Mouse (Mus musculus) stomach, postnatal 0 days (tissue): ENCODE results near the gene Arfgap2. TPM values are rescaled to one million over a fixed set of nuclear protein-coding genes. Genes with fewer than 3 reads are reported as not detected.
A peak's percentile ranks its signal among the peaks of the same experiment; 100 is the strongest.

Experiments
- ATAC-seq: fragments of 200-750 bp; cut with Nextera tagmentation; 2 replicates; pipeline ENCODE4 v1.8.0; 2017; ENCODE audit not compliant: low FRiP score, low TSS enrichment
- DNase-seq: peaks from one replicate; pipeline ENCODE4 v3.0.0-alpha.2; 2016; ENCODE audit warnings: low spot score
- H3K27ac ChIP-seq: fragments of 300-500 bp; sonication (generic); replicated peaks from 2 replicates; pipeline ENCODE4 v1.5.1; 2014; ENCODE audit warnings: mild to moderate bottlenecking, control low read depth
- H3K27me3 ChIP-seq: fragments of 300-500 bp; sonication (generic); 2 replicates; pipeline ENCODE4 v1.6.1; 2014; ENCODE audit warnings: low read length; ENCODE audit not compliant: control insufficient read depth, insufficient read depth
- H3K36me3 ChIP-seq: fragments of 300-500 bp; sonication (generic); 2 replicates; pipeline ENCODE4 v1.6.1; 2014; ENCODE audit warnings: low read length, mixed read lengths; ENCODE audit not compliant: control insufficient read depth, insufficient read depth
- H3K4me1 ChIP-seq: fragments of 300-500 bp; sonication (generic); replicated peaks from 2 replicates; pipeline ENCODE4 v1.6.1; 2014; ENCODE audit warnings: antibody characterized with exemption; ENCODE audit not compliant: control insufficient read depth, insufficient read depth
- H3K4me2 ChIP-seq: fragments of 300-500 bp; sonication (generic); replicated peaks from 2 replicates; pipeline ENCODE4 v1.6.1; 2014; ENCODE audit warnings: low read depth, mild to moderate bottlenecking, control low read depth, moderate library complexity
- H3K4me3 ChIP-seq: fragments of 300-500 bp; sonication (generic); 2 replicates; pipeline ENCODE4 v1.5.1; 2014; ENCODE audit warnings: low read depth, low read length, control low read depth
- H3K9ac ChIP-seq: fragments of 300-500 bp; sonication (generic); 2 replicates; pipeline ENCODE4 v1.6.1; 2014; ENCODE audit warnings: mild to moderate bottlenecking, low read length, control low read depth, mixed read lengths
- H3K9me3 ChIP-seq: fragments of 300-500 bp; sonication (generic); 2 replicates; pipeline ENCODE4 v1.6.1; 2016; ENCODE audit warnings: low read length; ENCODE audit not compliant: control insufficient read depth
- CTCF ChIP-seq: IDR thresholded peaks from 2 replicates; pipeline ENCODE4 v1.5.1; 2016; ENCODE audit warnings: antibody characterized with exemption, low read depth, mild to moderate bottlenecking, moderate library complexity
- EP300 ChIP-seq: optimal IDR thresholded peaks from 2 replicates; pipeline ENCODE3; 2016; ENCODE audit warnings: antibody characterized with exemption
- WGBS: fragments of 180-500 bp; shearing (Covaris S2); extraction: QIAGEN DNeasy Blood & Tissue Kit; methylation state at CpG from one replicate; pipeline ENCODE4 v1.1.7; 2014; 5-methylcytosine and 5-hydroxymethylcytosine counted together
- polyA plus RNA-seq: library from polyadenylated mRNA; unstranded; fragments of >200 nt; fragmentation: Nextera tagmentation; extraction: Ambion mirVana; gene quantifications from 2 replicates; pipeline ENCODE4 v1.2.1, GENCODE M21; 2015

The Arfgap2 gene
- polyA plus RNA-seq, 1 experiment from 2014 or later = 46.7 TPM

- ATAC-seq = no peak
- 0 out of 2 replicates have a peak, but pooled peaks cover 2% of the 10 kb centered on the region for H3K4me1 ChIP-seq
- H3K4me3 ChIP-seq = peak overlapping the region; percentile 78
- no peaks in the 10 kb centered on the region for H3K27me3 ChIP-seq
- H3K9me3 ChIP-seq = no peaks in the 10 kb centered on the region
- TF ChIP-seq CTCF (no peak), EP300 (no peak)
- 84% methylated on average over 17 of the region's 17 CpGs for WGBS
- H3K27ac ChIP-seq = peak overlapping the region; percentile 85
- H3K36me3 ChIP-seq = peaks cover 30% of the 10 kb centered on the region
- H3K9ac ChIP-seq = peak overlapping the region; percentile 96
- peak overlapping the region; percentile 50 for H3K4me2 ChIP-seq
- no peak for DNase-seq
Measured at GRCm38 (mm10) chr2:91263692-91264660, 798 bp upstream of the Arfgap2 start.

- 94% methylated on average over 3 of the region's 3 CpGs for WGBS
- DNase-seq (no peak), ATAC-seq (no peak)
- H3K9me3 ChIP-seq = no peaks in the 10 kb centered on the region
- H3K4me1 ChIP-seq = 0 out of 2 replicates have a peak, but pooled peaks cover 2% of the 10 kb centered on the region
- no peak overlapping the region for H3K27ac ChIP-seq
- H3K36me3 ChIP-seq = peaks cover 23% of the 10 kb centered on the region
- TF ChIP-seq EP300 = no peak
- no peak for TF ChIP-seq CTCF
- no peak overlapping the region for H3K4me2 ChIP-seq
- H3K27me3 ChIP-seq = no peaks in the 10 kb centered on the region
- no peak overlapping the region for H3K9ac ChIP-seq
- no peak overlapping the region for H3K4me3 ChIP-seq
Measured at GRCm38 (mm10) chr2:91268042-91268441, 3.3 kb downstream of the Arfgap2 start.

- 56% methylated on average over 2 of the region's 2 CpGs for WGBS
- DNase-seq = peak; percentile 55
- Histone ChIP-seq H3K4me2 (no peak overlapping the region; the same call in 1 of the 2 replicates), H3K4me1 (0 out of 2 replicates have a peak, but pooled peaks cover 2% of the 10 kb centered on the region), H3K36me3 (peaks cover 28% of the 10 kb centered on the region), H3K9me3 (no peaks in the 10 kb centered on the region), H3K27ac (0 out of 2 replicates have a peak overlapping the region, but pooled peaks have one; percentile 40), H3K4me3 (no peak overlapping the region), H3K27me3 (no peaks in the 10 kb centered on the region), H3K9ac (no peak overlapping the region)
- TF ChIP-seq EP300 (no peak), CTCF (no peak)
- no peak for ATAC-seq
Measured at GRCm38 (mm10) chr2:91268706-91269105, 3.9 kb downstream of the Arfgap2 start.

- Histone ChIP-seq H3K9me3 (no peaks in the 10 kb centered on the region), H3K27me3 (no peaks in the 10 kb centered on the region), H3K4me2 (no peak overlapping the region), H3K36me3 (peaks cover 38% of the 10 kb centered on the region), H3K4me3 (no peak overlapping the region), H3K9ac (no peak overlapping the region), H3K4me1 (0 out of 2 replicates have a peak, but pooled peaks cover 2% of the 10 kb centered on the region), H3K27ac (no peak overlapping the region)
- TF ChIP-seq EP300 (no peak), CTCF (no peak)
- ATAC-seq (no peak), DNase-seq (no peak)
- 90% methylated on average over 8 of the region's 8 CpGs for WGBS
Measured at GRCm38 (mm10) chr2:91269687-91270133, 4.9 kb downstream of the Arfgap2 start.

- peak; percentile 72 for DNase-seq
- Histone ChIP-seq H3K4me1 (no peaks in the 10 kb centered on the region), H3K27ac (peak overlapping the region; percentile 35; the same call in 1 of the 2 replicates), H3K9ac (no peak overlapping the region), H3K9me3 (no peaks in the 10 kb centered on the region), H3K4me2 (no peak overlapping the region), H3K4me3 (no peak overlapping the region), H3K36me3 (peaks cover 19% of the 10 kb centered on the region), H3K27me3 (no peaks in the 10 kb centered on the region)
- WGBS = 30% methylated on average over 10 of the region's 10 CpGs
- peak; percentile 62 for ATAC-seq
- TF ChIP-seq CTCF = peak; percentile 83
- no peak for TF ChIP-seq EP300
Measured at GRCm38 (mm10) chr2:91278749-91279371, 14.1 kb downstream of the Arfgap2 start.
